Mouse (Mus musculus): ENCODE measurements around the gene Gpr157.

The Gpr157 gene

GRCm38 (mm10) chr4:150152483-150152882, 65.3 kb downstream of the Gpr157 start:
- no peak for DNase-seq (ENCODE audit: low spot score)

- DNase-seq (ENCODE audit: low spot score), result no peak
Observed at GRCm38 (mm10) chr4:150155301-150155700, 68.1 kb downstream of the Gpr157 start.

All from ovary, postnatal 14 days (tissue).